Mouse (Mus musculus) brain, embryonic 18.5 days (tissue): ENCODE data around the gene Epsti1.
"Not testable (repeated sequence)": the region's sequence is repeated elsewhere in the genome, so short reads cannot be mapped to it uniquely, and the experiment has no call there.

ENCODE experiments used
- DNase-seq: peaks from one replicate; pipeline ENCODE4 v3.0.0-alpha.2; 2012; ENCODE audit warnings: low read depth, low spot score

Gene Epsti1

DNA sequence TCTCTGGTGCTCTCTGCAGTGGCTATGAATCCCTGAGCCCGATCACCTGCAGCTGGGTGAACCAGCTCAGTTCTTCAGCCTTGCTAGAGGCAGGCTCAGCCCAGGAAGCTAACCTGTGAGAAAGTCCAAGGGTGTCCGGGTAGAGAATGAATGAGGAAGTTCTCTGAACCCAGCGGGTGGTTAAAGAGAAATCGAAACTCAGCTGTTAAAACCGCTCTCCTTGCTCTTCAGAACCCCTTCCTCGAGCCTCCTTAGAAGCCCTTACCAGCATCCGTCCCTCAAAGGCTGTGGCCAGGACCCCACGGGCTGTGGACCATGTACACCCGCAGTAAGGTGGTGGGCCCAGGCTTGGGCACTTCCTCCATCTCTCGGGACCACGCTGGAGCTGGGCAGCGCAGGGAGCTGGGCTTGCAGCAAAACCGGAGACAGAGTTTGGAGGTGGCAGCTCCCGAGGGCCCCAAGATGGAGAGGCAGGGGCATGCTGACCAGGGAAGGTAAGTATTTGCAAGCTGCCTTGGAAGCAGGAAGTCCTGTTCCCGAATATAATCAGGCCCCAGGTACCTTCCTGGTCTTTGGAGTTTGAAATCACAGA is at the start of gene Epsti1:
Epsti1 (plus strand) TSS at position 69 of the 592 bp plus-strand sequence.
- no peak for DNase-seq

DNA sequence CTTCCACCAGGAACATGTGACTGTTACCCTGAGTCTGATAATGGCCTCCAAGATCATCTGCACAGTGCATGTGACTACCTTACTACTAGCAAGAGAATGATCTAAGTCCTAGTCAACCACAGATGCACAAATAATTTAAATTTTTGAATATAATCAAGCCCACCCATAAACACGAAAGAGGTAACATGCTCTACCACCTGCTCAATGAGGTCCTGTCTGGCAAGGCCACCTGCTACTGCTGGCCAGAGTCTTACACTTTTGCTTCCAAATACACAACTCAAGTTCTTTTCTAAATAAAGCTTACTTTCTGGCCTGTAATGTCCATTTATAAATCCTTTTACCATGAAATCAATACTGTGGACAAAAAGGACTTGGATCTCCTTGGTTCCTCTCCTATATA is 44.1 kb upstream of the Epsti1 start:
- no peak for DNase-seq

DNA sequence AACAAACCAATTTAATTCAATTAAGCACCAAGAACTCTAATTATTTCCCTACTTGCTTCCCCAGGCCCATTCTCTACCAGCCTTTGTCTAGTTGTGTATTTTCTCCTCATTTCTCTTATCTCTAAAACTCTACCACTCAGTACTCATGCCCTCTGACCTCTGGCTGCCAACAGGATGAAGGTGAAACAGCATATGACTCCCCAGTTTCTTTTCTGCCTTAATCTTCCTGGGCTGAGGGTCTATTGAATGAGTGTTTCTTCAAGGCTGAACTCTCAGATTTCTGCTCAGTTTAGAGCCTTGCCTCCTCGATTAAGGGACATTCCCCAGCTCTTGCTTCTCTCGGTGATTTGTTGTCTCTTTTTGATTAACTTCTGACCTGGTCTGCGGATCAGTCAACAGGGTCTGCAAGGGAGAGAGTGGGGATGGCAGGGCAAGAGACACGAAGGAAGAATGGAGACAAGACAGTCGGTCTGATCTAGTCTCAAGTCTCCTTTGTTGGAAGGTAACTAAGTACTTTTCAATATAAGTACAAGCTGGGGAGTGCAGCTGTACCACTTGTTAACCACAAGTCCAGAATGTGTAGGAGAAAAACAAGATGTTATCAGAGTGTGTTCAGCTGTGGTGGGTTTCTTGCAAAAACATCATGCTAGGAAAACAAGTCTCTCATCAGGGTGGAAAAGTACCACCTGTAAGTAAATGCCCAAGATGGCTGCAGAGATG is 43.0 kb upstream of the Epsti1 start:
- no peak for DNase-seq

DNA sequence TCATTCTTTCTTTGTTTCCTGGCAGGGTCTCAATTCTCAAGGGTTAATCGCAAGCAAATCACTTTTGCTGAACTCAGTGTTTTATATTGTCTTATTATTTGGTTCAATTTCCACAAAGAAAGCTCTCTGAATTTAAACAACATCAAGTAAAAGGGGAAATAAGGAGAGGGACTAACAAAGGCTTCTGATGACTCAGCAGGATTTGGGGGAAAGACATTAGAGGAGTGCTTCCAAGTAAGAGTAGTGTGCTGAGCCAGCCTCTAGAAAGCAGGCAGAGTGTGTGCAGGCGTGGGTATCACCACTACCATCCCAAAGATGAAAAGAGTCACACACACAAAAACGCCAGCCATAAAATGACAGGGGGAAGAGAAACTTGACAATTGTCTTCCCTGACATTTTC is 40.0 kb upstream of the Epsti1 start:
- no peak for DNase-seq

DNA sequence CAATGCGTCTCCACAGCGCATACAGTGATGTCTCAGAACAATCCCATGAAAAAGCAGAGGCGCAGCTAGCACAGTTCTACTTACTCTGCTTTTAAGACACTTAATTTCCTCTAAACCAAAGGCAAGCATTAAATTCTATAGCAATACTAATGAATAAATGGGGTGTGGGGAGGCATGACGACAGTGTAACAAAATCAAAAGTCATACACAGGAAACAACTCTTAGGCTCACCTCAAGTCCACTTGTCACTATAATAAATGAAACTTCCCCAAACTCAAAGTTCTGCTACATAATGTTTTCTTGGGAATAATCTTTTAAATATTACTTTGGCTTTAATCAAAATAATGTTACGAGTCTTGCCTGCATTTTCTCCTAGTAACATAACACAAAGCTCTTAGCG is 39.5 kb upstream of the Epsti1 start:
- DNase-seq: no peak

DNA sequence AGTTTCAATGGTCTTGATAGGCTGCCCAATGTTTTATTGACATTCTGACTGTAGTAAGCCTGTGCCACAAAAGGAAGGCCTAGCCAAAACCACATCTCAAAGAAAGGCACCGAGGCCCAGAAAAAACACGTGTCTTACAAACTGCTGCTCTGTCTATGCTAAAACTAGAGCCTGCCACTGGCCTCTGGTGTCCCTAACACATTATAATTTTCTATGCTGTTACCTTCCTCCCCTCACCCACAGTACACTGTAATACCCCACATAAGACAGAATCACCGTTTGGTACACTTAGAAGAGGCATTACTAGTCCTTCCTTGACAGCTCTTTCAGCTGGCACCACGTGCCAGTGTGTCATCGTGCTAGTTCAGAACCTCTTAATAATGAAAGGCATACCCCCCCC is 36.4 kb upstream of the Epsti1 start:
- no peak for DNase-seq

DNA sequence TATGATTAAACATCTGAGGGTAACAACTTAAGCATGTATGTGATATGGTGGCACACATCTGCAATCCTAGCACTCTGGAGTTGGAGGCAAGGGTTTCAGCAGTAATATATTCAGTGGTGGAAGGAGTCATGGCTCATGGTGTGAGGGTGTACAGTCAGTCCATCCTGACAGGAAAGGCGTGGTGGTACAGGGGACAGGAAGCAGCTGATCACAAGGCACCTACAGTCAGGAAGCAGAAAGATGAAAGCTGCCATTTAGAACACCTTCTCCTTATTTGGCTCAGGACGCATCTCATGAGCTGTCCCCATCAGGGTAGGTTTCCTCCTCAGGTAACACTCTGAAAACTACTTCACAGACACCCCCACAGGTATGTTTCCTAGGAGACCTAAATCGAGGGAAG is 33.1 kb upstream of the Epsti1 start:
- DNase-seq: no peak

DNA sequence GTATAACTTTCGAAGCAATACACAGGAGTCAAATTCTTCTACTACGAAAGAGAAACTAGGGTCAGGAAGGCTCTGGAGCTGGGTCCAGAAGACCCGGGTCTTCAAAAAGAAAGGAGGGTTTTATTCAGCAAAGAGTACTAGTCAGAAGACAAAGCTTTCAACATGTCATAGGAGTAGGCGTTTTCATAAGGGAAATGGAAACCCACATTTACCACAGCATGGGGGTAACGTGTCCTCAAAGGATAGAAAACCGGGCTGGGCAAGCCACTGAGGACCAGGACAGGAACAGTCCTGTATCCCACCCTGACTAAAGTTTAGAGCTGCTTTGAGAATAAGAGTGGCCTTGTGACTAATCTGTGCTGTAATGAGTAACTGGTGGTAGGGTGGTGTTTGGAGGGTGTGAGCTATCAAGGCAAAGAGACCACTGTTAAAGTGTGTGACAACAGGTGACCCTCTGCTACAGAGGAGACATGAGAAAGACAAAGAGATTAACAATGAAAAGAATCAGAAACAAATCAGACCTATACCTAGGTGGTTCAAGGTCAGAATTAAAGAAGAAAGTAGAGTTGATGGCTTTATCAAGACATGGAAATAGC is 32.6 kb upstream of the Epsti1 start:
- no peak for DNase-seq

DNA sequence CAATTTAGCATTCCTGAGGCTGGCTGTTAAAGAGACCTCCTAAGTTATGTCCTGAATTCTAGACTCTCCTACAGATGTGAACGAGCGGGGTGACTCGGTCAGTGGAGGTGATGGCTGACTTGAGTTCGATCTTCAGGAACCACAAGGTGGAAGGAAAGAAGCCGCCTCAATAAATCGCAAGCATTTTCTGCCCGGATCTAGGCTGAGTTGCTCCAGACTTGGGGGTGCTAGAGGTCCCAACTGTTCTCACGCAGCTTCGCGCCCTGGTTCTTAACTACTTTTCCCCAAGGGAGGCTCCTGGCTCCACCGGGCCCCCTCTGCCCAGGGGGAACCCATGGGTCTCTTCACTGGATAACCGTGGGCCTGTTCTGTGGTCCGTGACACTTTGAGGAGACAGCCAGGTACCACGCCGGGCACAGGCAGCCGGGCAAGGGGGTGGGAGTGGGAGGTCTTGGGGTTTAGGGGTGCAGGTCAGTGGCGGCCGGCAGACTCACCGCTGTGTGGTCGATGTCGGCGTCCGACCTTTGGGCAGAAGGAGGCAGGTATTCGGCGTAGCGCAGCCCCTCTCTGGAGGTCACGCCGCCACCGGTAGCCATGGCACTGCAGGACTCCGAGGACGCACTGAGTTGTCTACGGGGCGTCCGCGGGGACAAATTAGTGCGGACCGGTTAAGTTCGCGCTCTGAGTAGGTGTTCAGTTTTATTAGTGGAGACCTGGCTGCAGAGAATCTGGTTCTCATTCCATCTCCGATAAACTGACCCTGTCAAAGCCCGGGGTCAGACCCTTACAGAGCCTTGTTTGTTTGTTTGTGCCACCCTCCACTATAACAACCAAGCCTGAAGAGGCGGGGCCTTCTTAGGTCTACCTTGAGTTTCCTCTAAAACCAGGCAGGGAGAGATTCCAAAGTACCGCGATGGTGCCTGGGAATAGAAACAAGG is 29.5 kb upstream of the Epsti1 start, which contains the start of gene Dnajc15:
Dnajc15 (minus strand) TSS at position 822 of the 938 bp plus-strand sequence.
- no peak for DNase-seq

DNA sequence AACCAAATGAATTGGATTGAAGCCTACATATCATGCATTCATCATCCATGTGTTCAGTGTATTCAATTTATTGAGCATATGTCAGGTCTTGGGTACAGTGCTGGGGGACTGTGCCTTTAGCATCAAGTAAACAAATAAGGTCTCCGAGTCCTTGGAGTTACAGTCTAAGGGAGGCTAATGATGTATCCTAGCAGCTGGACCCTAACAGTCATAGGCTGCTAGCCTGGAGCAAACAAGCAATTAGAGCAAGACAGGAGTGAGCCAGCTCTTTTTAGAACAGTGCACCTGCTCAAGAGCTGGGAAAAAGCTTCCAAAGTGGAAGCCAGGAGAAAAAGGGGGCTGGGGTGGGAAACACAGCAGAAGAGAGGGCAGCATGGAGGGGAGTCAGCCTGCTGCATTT is 27.8 kb upstream of the Epsti1 start:
- no peak for DNase-seq

DNA sequence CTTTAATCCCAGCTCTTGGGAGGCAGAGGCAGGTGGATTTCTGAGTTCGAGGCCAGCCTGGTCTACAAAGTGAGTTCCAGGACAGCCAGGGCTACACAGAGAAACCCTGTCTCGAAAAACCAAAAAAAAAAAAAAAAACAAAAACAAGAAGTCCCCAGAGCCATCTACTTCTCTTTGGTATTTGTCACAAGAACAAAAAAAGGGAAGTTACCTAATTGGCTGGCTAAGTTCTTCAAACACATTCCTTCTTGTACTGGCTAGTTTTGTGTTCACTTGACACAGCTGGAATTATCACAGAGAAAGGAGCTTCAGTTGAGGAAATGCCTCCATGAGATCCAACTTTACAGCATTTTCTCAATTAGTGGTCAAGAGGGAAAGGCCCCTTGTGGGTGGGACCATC is 26.2 kb upstream of the Epsti1 start:
- DNase-seq: not testable (repeated sequence)

DNA sequence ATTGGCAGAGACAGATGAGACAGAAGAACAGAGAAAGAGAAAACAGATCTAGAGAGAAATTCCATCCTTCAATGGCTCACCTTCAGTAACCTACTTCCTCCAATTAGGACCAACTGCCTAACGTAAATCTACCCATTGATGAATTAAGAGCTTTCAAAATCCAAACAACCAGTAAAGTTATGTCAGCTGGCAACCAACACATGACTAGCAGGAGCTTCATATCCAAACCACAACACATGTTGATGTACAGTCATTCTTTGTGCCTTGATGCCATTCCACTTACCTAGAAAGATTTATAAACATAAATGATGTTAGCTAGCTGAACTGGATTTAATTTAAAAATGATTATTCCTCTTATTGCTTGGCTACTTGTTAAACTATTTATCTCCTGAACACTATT is 22.0 kb upstream of the Epsti1 start:
- DNase-seq: no peak

DNA sequence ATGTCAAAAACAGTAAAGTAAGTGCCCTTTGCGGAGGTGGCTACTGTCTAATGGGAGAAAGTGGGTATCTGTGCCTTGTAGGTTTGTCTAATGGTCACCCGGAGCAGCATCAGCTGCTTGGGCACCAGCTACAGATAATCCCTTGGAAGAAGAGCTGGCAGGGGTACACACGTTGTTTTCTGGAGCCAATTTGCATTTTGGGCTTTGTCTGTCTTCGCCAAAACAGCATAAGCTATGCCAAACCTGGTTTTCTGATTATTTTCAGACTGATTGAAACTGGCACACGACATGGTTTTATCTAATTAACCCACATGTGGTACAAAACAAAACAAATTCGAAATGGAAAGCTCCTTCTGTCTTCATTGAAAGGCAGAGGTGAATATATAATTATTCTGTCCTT is 21.4 kb upstream of the Epsti1 start:
- DNase-seq: no peak

DNA sequence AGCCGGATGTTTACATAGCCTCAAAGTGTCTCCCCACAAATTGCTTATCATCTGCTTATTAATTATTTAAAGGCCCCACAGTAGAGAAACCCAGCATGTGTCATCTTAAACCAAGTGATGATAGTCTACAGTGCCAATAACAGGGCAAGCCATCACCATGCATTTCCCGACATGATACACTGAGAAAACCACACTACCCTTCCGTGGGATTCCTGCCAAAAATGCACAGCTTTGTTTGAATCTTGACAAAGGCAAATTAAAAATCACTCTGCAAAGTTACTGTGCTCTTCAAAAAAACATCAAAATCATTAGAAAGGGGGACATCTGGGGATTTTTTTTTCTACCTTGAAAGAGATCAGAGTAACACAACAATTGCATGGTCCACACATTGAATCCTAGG is 17.7 kb upstream of the Epsti1 start:
- DNase-seq: no peak

DNA sequence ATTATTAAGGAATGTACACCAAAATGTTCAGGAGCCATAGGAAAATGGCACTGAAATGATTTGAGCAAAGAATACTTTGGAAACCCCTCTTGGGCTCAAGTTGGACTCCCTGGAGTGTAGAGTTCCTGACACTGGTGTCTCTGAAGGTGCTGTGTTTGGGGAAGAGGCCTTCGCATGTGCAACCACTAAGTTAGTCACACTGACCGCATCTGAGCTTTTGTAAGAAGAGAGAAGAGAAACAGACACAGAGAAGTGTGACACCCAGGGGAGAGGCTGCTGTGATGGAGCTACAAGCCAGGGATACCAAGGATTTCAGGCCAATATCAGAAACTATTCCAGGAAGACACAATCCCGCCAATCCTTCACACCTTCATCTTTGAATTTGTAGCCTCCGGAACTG is 17.1 kb upstream of the Epsti1 start:
- no peak for DNase-seq

DNA sequence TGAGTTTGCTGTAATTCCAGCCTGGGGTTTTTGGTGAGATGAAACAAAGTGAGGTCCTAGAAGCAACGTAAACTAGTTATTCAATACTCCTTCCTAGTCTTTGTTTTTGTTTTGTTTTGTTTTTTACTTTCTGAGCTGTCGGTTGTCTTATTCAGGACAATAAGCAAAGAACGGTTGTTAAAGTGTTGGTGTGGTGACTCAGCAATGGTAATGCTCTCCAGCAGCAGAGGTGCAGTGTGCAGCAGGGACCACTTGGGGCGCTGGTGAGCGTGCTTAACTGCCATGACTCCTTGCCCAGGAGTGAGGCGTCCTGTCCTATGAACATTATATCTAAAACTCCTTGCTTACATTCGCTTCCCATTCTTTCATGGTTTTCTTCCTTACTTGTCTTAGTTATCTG is 14.1 kb upstream of the Epsti1 start:
- no peak for DNase-seq

DNA sequence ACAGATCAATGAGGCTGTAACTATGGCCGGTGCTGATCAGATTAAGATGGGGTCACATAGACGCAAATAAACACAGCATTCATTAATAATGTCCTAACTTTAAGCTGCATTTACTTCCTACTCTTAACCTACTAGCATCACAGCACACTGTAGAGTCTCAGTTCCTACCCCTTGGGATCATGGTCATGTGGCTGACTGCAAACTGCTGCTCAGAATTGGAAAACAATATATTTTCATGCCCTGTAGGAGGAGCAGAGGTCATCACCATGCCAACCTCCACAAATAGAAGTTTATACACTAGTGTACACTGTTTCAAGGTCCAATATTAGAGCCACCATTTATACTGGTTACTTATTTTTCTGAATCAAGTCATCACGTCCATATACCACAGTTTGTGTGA is 8.1 kb upstream of the Epsti1 start:
- DNase-seq: no peak

DNA sequence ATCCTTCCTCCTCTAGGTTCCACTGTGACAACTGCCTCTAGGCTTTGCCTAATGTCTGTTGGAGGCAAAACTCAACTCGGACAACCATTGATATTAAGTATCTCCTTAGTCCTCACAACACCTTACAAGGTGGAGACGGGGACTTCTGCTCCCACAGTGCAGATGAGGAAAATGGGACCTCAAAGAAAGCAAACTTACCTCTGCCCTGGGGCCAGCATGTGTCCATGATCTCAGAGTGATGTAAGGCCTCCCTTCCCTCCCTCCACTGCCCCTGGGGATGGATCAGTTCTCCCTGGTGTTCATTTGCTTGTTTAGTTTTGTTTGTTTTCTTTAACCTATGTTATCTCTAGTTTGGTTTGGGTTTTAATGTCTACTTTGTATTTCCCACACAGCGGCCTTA is 1.5 kb upstream of the Epsti1 start:
- DNase-seq: no peak

DNA sequence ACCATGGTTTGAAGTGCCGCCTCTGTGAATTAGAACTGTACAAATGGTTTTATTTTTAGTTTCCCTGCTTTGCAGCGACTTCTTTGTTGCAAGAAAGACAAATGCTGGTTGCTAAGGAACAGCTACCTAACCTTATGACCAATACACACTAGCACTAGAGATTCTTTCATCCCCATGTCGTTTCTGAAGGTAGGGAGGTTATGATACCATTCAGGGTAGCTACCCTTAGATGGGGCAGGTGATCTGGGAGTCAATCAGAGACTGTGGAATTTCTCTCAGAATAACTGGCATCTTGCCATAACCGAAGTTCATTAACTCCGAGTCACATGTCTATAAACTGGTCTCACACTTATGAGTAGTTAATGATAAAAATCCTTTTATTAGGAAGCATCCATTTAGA is 1.4 kb downstream of the Epsti1 start:
- DNase-seq: no peak

DNA sequence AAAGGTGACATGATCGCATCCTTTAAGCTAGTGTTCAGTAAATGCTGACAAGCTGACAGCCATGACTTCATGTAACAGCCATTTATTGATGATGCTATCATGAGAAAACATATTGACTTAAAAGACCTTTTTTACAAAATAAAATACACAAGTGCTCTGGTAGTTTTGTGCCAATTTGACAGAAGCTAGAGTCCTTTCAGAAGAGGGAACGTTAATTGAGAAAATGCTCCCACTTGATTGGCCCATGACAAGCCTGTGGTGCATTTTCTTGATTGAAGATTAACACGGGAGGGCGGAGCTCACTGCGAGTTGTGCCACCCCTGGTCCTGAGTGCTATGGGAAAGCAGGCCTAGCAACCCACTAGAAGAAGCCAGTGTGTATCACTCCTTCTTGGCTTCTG is 2.5 kb downstream of the Epsti1 start:
- DNase-seq: no peak

DNA sequence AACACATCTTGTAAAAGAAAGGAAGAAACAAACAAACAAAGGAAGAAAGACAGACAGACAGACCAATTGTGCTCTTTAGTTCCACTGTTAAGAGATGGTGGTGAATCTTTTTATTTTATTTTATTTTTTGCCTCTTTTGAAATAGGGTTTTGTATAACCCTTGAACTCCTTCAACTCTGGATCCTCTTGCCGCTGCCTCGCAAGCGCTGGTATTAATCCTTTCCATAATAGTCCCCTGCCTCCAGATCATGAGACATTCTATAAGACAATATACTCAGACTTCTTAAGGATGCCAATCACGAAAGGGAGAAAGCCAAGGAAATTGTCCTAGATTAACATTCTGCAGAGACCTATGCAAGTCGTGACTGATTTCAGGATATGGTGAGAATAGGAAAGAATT is 11.7 kb downstream of the Epsti1 start:
- no peak for DNase-seq

DNA sequence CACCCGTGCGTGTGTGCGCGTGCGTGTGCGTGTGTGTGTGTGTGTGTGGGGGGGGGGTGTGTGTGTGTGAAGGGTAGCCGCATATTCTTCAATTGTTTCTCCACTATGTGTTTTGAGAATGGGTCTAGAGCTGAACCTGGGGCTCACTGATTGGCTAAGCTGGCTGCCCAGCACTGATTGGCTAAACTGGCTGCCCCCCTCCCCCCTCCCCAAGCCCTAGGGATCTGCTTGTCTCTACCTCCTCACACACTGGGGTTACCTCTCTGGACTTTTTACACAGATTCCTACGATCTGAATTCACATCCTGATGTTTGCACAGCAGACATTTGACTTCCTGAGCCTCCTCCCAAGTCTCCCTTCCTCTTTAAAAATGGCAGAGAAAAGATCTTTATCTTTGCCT is 17.6 kb downstream of the Epsti1 start:
- DNase-seq: no peak
